Mouse (Mus musculus): ENCODE measurements around the gene Trim67. TPM values are rescaled to one million over a fixed set of nuclear protein-coding genes. Genes with fewer than 3 reads are reported as not detected.

Gene Trim67
- polyA plus RNA-seq, 2 experiments, result 0.03 to 0.05 TPM

GRCm38 (mm10) chr8:124817361-124817760, 24.5 kb downstream of the Trim67 start:
- H3K4me1 ChIP-seq (replicated peaks; ENCODE audit: control insufficient read depth in 2 of 2, insufficient read depth in 2 of 2, low read length in 1 of 2), result 0 out of 4 replicates have a peak, but pooled peaks cover 0 to 2% of the 10 kb centered on the region in 2 experiments
- no peak overlapping the region for H3K4me3 ChIP-seq (ENCODE audit: insufficient read depth in 1 of 2, low read depth in 2 of 2, low read length in 2 of 2)
- WGBS (ENCODE audit: insufficient replicate concordance), result 69% methylated on average over 3 of the region's 3 CpGs
- ATAC-seq (ENCODE audit: insufficient read depth), result no peak
- H3K27me3 ChIP-seq (ENCODE audit: control insufficient read depth, insufficient read depth, low read length), result no peaks in the 10 kb centered on the region
- H3K9ac ChIP-seq (replicated peaks), result no peak overlapping the region
- H3K9me3 ChIP-seq (ENCODE audit: control insufficient read depth, low read length), result no peaks in the 10 kb centered on the region
- TF ChIP-seq EP300 (IDR thresholded peaks at IDR 0.05; ENCODE audit: low read depth), result no peak
- TF ChIP-seq CTCF (IDR thresholded peaks at IDR 0.05; ENCODE audit: low read depth), result no peak
- H3K4me2 ChIP-seq (ENCODE audit: low read depth), result no peak overlapping the region
- DNase-seq (ENCODE audit: low read depth in 3 of 3, low spot score in 3 of 3), result no peak
- no peak overlapping the region for H3K27ac ChIP-seq
- no peaks in the 10 kb centered on the region for H3K36me3 ChIP-seq (replicated peaks; ENCODE audit: control insufficient read depth, insufficient read depth, low read depth)

- 42% methylated on average over 6 of the region's 6 CpGs for WGBS (ENCODE audit: insufficient replicate concordance)
Measured at GRCm38 (mm10) chr8:124819612-124820115, 26.8 kb downstream of the Trim67 start.

GRCm38 (mm10) chr8:124820125-124820524, 27.2 kb downstream of the Trim67 start:
- no peaks in the 10 kb centered on the region for H3K9me3 ChIP-seq (ENCODE audit: control insufficient read depth, low read length)
- H3K36me3 ChIP-seq (replicated peaks; ENCODE audit: control insufficient read depth, insufficient read depth, low read depth), result no peaks in the 10 kb centered on the region
- WGBS (ENCODE audit: insufficient replicate concordance), result 56% methylated on average over 11 of the region's 11 CpGs
- H3K27ac ChIP-seq, result no peak overlapping the region
- TF ChIP-seq CTCF (IDR thresholded peaks at IDR 0.05; ENCODE audit: low read depth) (no peak), EP300 (IDR thresholded peaks at IDR 0.05; ENCODE audit: low read depth) (no peak)
- ATAC-seq (ENCODE audit: insufficient read depth) (no peak), DNase-seq (ENCODE audit: low read depth in 3 of 3, low spot score in 3 of 3) (no peak)
- H3K4me3 ChIP-seq (ENCODE audit: insufficient read depth in 1 of 2, low read depth in 2 of 2, low read length in 2 of 2), result no peak overlapping the region
- no peaks in the 10 kb centered on the region for H3K27me3 ChIP-seq (ENCODE audit: control insufficient read depth, insufficient read depth, low read length)
- H3K9ac ChIP-seq (replicated peaks), result no peak overlapping the region
- H3K4me2 ChIP-seq (ENCODE audit: low read depth), result peak overlapping the region; percentile 29; the same call in 1 of the 2 replicates
- 0 out of 4 replicates have a peak, but pooled peaks cover 0 to 2% of the 10 kb centered on the region in 2 experiments for H3K4me1 ChIP-seq (replicated peaks; ENCODE audit: control insufficient read depth in 2 of 2, insufficient read depth in 2 of 2, low read length in 1 of 2)

More at GRCm38 (mm10) chr8:124819612-124820115, 26.8 kb downstream of the Trim67 start:
- Histone ChIP-seq H3K9ac (replicated peaks) (no peak overlapping the region), H3K27ac (no peak overlapping the region), H3K4me2 (ENCODE audit: low read depth) (peak overlapping the region; percentile 29; the same call in 1 of the 2 replicates), H3K4me1 (replicated peaks; ENCODE audit: control insufficient read depth in 2 of 2, insufficient read depth in 2 of 2, low read length in 1 of 2) (0 out of 4 replicates have a peak, but pooled peaks cover 0 to 2% of the 10 kb centered on the region in 2 experiments), H3K36me3 (replicated peaks; ENCODE audit: control insufficient read depth, insufficient read depth, low read depth) (no peaks in the 10 kb centered on the region), H3K9me3 (ENCODE audit: control insufficient read depth, low read length) (no peaks in the 10 kb centered on the region), H3K27me3 (ENCODE audit: control insufficient read depth, insufficient read depth, low read length) (no peaks in the 10 kb centered on the region), H3K4me3 (ENCODE audit: insufficient read depth in 1 of 2, low read depth in 2 of 2, low read length in 2 of 2) (no peak overlapping the region)
- TF ChIP-seq CTCF (IDR thresholded peaks at IDR 0.05; ENCODE audit: low read depth) (no peak), EP300 (IDR thresholded peaks at IDR 0.05; ENCODE audit: low read depth) (no peak)
- ATAC-seq (ENCODE audit: insufficient read depth), result no peak
- no peak for DNase-seq (ENCODE audit: low read depth in 3 of 3, low spot score in 3 of 3)

- peak; percentile 39; the same call in 1 of the 2 replicates for TF ChIP-seq CTCF (IDR thresholded peaks at IDR 0.05; ENCODE audit: low read depth)
- TF ChIP-seq EP300 (IDR thresholded peaks at IDR 0.05; ENCODE audit: low read depth), result no peak
- Histone ChIP-seq H3K9ac (replicated peaks) (no peak overlapping the region), H3K9me3 (ENCODE audit: control insufficient read depth, low read length) (no peaks in the 10 kb centered on the region), H3K4me1 (replicated peaks; ENCODE audit: control insufficient read depth in 2 of 2, insufficient read depth in 2 of 2, low read length in 1 of 2) (0 out of 4 replicates have a peak, but pooled peaks cover 0 to 2% of the 10 kb centered on the region in 2 experiments), H3K4me2 (ENCODE audit: low read depth) (no peak overlapping the region), H3K27me3 (ENCODE audit: control insufficient read depth, insufficient read depth, low read length) (no peaks in the 10 kb centered on the region), H3K36me3 (replicated peaks; ENCODE audit: control insufficient read depth, insufficient read depth, low read depth) (no peaks in the 10 kb centered on the region), H3K27ac (no peak overlapping the region), H3K4me3 (ENCODE audit: insufficient read depth in 1 of 2, low read depth in 2 of 2, low read length in 2 of 2) (no peak overlapping the region)
- ATAC-seq (ENCODE audit: insufficient read depth) (no peak), DNase-seq (ENCODE audit: low read depth in 3 of 3, low spot score in 3 of 3) (no peak)
- WGBS (ENCODE audit: insufficient replicate concordance), result 61% methylated on average over 6 of the region's 6 CpGs
Measured at GRCm38 (mm10) chr8:124823497-124823896, 30.6 kb downstream of the Trim67 start.

GRCm38 (mm10) chr8:124826658-124827057, 33.8 kb downstream of the Trim67 start:
- no peak for TF ChIP-seq CTCF (IDR thresholded peaks at IDR 0.05; ENCODE audit: low read depth)
- TF ChIP-seq EP300 (IDR thresholded peaks at IDR 0.05; ENCODE audit: low read depth), result no peak
- Histone ChIP-seq H3K9ac (replicated peaks) (no peak overlapping the region), H3K4me1 (replicated peaks; ENCODE audit: control insufficient read depth in 2 of 2, insufficient read depth in 2 of 2, low read length in 1 of 2) (no peaks in the 10 kb centered on the region), H3K27me3 (ENCODE audit: control insufficient read depth, insufficient read depth, low read length) (no peaks in the 10 kb centered on the region), H3K4me2 (ENCODE audit: low read depth) (no peak overlapping the region), H3K4me3 (ENCODE audit: insufficient read depth in 1 of 2, low read depth in 2 of 2, low read length in 2 of 2) (no peak overlapping the region), H3K9me3 (ENCODE audit: control insufficient read depth, low read length) (no peaks in the 10 kb centered on the region), H3K36me3 (replicated peaks; ENCODE audit: control insufficient read depth, insufficient read depth, low read depth) (no peaks in the 10 kb centered on the region), H3K27ac (no peak overlapping the region)
- 32% methylated on average over 7 of the region's 7 CpGs for WGBS (ENCODE audit: insufficient replicate concordance)
- DNase-seq (ENCODE audit: low read depth in 3 of 3, low spot score in 3 of 3) (no peak), ATAC-seq (ENCODE audit: insufficient read depth) (no peak)
